Mouse (Mus musculus) testis, adult 2 months (tissue): Measurements from ENCODE around the gene Fhod1.

Experiments used
- CTCF ChIP-seq: fragments of 200-500 bp; IDR thresholded peaks from 2 replicates; pipeline ENCODE4 v1.5.1; 2012; ENCODE audit warnings: low read depth, mild to moderate bottlenecking, inconsistent platforms, low read length, moderate library complexity; ENCODE audit not compliant: control insufficient read depth, insufficient read depth, insufficient replicate concordance
- POLR2A ChIP-seq: fragments of 200-500 bp; IDR thresholded peaks from 2 replicates; pipeline ENCODE4 v1.6.1; 2012; ENCODE audit warnings: low read depth, mild to moderate bottlenecking, inconsistent platforms, low read length, moderate library complexity; ENCODE audit not compliant: control insufficient read depth

- TF ChIP-seq CTCF (no peak), POLR2A (peak; percentile 96)
These were observed 21.5 kb downstream of the Fhod1 start, which contains the start of the genes Lrrc29 and Tmem208 for GRCm38 (mm10) chr8:105326141-105326672.
